Mouse (Mus musculus) midbrain, embryonic 11.5 days (tissue): ENCODE measurements around the gene Shroom1. TPM values are rescaled to one million over a fixed set of nuclear protein-coding genes. Genes with fewer than 3 reads are reported as not detected.

Experiments used
- ATAC-seq: fragments of 200-750 bp; cut with Nextera tagmentation; 2 replicates; pipeline ENCODE4 v1.8.0; 2017; ENCODE audit warnings: moderate TSS enrichment, moderate library complexity; ENCODE audit not compliant: low FRiP score
- DNase-seq: peaks from one replicate; pipeline ENCODE4 v3.0.0; 2015; ENCODE audit warnings: low spot score; ENCODE audit errors: missing footprints
- H3K27ac ChIP-seq: fragments of 300-500 bp; sonication (generic); 2 replicates; pipeline ENCODE4 v1.5.1; 2014; ENCODE audit warnings: low read depth, low read length
- H3K27me3 ChIP-seq: fragments of 300-500 bp; sonication (generic); 2 replicates; pipeline ENCODE4 v1.6.1; 2014; ENCODE audit warnings: mild to moderate bottlenecking, low read length, moderate library complexity, mixed read lengths; ENCODE audit not compliant: control insufficient read depth, insufficient read depth
- H3K36me3 ChIP-seq: fragments of 300-500 bp; sonication (generic); 2 replicates; pipeline ENCODE4 v1.6.1; 2014; ENCODE audit warnings: mild to moderate bottlenecking, low read length, moderate library complexity, mixed read lengths; ENCODE audit not compliant: control insufficient read depth, insufficient read depth
- H3K4me1 ChIP-seq: fragments of 300-500 bp; sonication (generic); 2 replicates; pipeline ENCODE4 v1.6.1; 2014; ENCODE audit warnings: low read length; ENCODE audit not compliant: control insufficient read depth, insufficient read depth
- H3K4me2 ChIP-seq: fragments of 300-500 bp; sonication (generic); 2 replicates; pipeline ENCODE4 v1.6.1; 2014; ENCODE audit warnings: mild to moderate bottlenecking, moderate library complexity
- H3K4me3 ChIP-seq: fragments of 300-500 bp; sonication (generic); 2 replicates; pipeline ENCODE4 v1.5.1; 2014; ENCODE audit warnings: low read depth, low read length
- H3K9ac ChIP-seq: fragments of 300-500 bp; sonication (generic); 2 replicates; pipeline ENCODE4 v1.6.1; 2014; ENCODE audit warnings: low read length
- H3K9me3 ChIP-seq: fragments of 300-500 bp; sonication (generic); 2 replicates; pipeline ENCODE4 v1.6.1; 2016; ENCODE audit warnings: low read length; ENCODE audit not compliant: control insufficient read depth
- WGBS: fragments of 180-500 bp; shearing (Covaris S2); extraction: QIAGEN DNeasy Blood & Tissue Kit; methylation state at CpG from one replicate; pipeline ENCODE4 v1.1.7; 2014; 5-methylcytosine and 5-hydroxymethylcytosine counted together
- polyA plus RNA-seq: library from polyadenylated mRNA; unstranded; fragments of >200 nt; fragmentation: Nextera tagmentation; extraction: Ambion mirVana; gene quantifications from 2 replicates; pipeline ENCODE4 v1.2.1, GENCODE M21; 2014

Gene Shroom1
- polyA plus RNA-seq, 1 experiment from 2014 or later: 1.6 TPM

- ATAC-seq: no peak
- DNase-seq: no peak
- no peak overlapping the region for H3K4me2 ChIP-seq
- no peaks in the 10 kb centered on the region for H3K36me3 ChIP-seq
- H3K9ac ChIP-seq: no peak overlapping the region
- H3K27ac ChIP-seq: no peak overlapping the region
- H3K4me3 ChIP-seq: no peak overlapping the region
- 82% methylated on average over 9 of the region's 9 CpGs for WGBS
- peaks cover 59% of the 10 kb centered on the region for H3K27me3 ChIP-seq
- H3K4me1 ChIP-seq: peaks cover 12% of the 10 kb centered on the region
- peaks cover 5% of the 10 kb centered on the region; the same call in 1 of the 2 replicates for H3K9me3 ChIP-seq
These were observed 26.3 kb downstream of the Shroom1 start for GRCm38 (mm10) chr11:53483159-53483891.

GRCm38 (mm10) chr11:53485719-53486118 lies 28.7 kb downstream of the Shroom1 start:
- no peak overlapping the region for H3K27ac ChIP-seq
- H3K4me2 ChIP-seq: no peak overlapping the region
- no peak for ATAC-seq
- DNase-seq: no peak
- H3K4me3 ChIP-seq: no peak overlapping the region
- H3K9ac ChIP-seq: no peak overlapping the region
- peaks cover 5% of the 10 kb centered on the region; the same call in 1 of the 2 replicates for H3K4me1 ChIP-seq
- H3K9me3 ChIP-seq: no peaks in the 10 kb centered on the region
- H3K36me3 ChIP-seq: no peaks in the 10 kb centered on the region
- H3K27me3 ChIP-seq: peaks cover 41% of the 10 kb centered on the region
- 50% methylated on average over 3 of the region's 3 CpGs for WGBS

DNA sequence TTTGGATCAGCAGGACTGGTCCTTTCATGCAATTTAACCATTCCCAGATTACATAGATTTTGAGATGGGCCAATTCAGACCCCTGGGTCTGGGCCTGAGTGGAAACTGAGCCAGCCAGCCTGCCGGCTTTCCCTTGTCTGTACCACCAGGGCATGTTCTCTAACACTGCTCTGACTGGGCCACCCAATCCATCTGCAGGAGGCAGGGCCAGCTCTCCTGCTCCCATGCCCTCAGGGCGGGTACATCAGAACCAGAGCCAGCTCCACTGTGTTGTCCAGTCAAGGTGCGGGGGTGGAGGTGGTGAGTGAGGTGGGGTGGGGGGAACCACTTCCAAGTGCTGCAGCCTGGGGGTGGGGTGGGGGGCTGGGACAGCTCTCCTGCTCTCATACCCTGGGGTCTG lies 29.3 kb downstream of the Shroom1 start:
- Histone ChIP-seq H3K4me1 (peaks cover 6% of the 10 kb centered on the region), H3K27ac (no peak overlapping the region), H3K4me3 (no peak overlapping the region), H3K27me3 (peaks cover 35% of the 10 kb centered on the region), H3K9ac (no peak overlapping the region), H3K9me3 (no peaks in the 10 kb centered on the region), H3K36me3 (no peaks in the 10 kb centered on the region), H3K4me2 (no peak overlapping the region)
- 59% methylated on average over 3 of the region's 3 CpGs for WGBS
- ATAC-seq (no peak), DNase-seq (no peak)

GRCm38 (mm10) chr11:53486822-53487594 lies 30.0 kb downstream of the Shroom1 start:
- H3K4me2 ChIP-seq: peak overlapping the region; percentile 17
- H3K9me3 ChIP-seq: no peaks in the 10 kb centered on the region
- no peak overlapping the region for H3K27ac ChIP-seq
- H3K36me3 ChIP-seq: no peaks in the 10 kb centered on the region
- 17% methylated on average over 27 of the region's 27 CpGs for WGBS
- peak overlapping the region; percentile 5; the same call in 1 of the 2 replicates for H3K4me3 ChIP-seq
- peak; percentile 49 for ATAC-seq
- H3K27me3 ChIP-seq: peaks cover 32% of the 10 kb centered on the region
- peaks cover 13% of the 10 kb centered on the region for H3K4me1 ChIP-seq
- DNase-seq: no peak
- H3K9ac ChIP-seq: no peak overlapping the region

DNA sequence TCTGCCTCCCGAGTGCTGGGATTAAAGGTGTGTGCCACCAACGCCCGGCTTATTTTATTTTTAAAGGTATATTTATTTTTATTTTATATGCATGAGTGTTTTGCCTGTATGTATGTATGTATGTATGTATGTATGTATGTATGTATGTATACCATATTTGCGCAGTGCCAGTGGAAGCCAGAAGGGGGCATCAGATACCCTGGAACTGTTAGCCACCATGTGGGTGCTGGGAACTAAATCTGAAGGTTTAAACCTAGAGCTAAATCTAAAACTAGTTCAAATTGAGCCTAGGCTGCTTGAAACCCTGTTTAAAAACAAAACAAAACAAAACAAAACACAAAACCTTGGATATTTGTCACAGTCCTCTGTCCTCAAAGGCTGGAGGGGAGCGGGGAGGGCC lies 32.0 kb downstream of the Shroom1 start:
- H3K4me1 ChIP-seq: peaks cover 21% of the 10 kb centered on the region
- WGBS: 94% methylated on average over 5 of the region's 5 CpGs
- H3K9ac ChIP-seq: no peak overlapping the region
- peaks cover 32% of the 10 kb centered on the region for H3K27me3 ChIP-seq
- H3K36me3 ChIP-seq: no peaks in the 10 kb centered on the region
- H3K4me2 ChIP-seq: no peak overlapping the region
- DNase-seq: peak; percentile 83
- ATAC-seq: no peak
- H3K4me3 ChIP-seq: no peak overlapping the region
- no peak overlapping the region for H3K27ac ChIP-seq
- H3K9me3 ChIP-seq: no peaks in the 10 kb centered on the region

DNA sequence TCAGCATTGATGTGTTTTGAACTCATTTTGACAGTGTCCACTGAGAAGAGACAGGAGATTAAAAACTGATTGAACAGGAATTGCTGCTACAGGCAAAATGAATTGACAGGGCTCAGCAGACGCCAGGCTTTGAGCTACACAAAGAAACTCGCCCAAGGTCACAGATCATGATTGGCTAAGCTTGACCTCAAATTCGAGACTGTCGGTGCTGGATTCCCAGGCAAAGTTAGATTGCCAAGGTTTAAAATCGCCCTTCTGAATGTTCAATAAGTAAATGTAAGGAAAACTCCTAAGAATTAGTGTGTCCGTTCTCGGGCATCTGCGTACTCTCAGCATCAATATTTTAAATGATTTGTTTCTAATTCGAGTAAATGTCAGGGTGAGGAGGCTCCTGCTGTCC lies 32.4 kb downstream of the Shroom1 start:
- no peak overlapping the region for H3K9ac ChIP-seq
- WGBS: 48% methylated on average over 9 of the region's 9 CpGs
- no peaks in the 10 kb centered on the region for H3K36me3 ChIP-seq
- peaks cover 32% of the 10 kb centered on the region for H3K27me3 ChIP-seq
- peak; percentile 88 for DNase-seq
- no peak overlapping the region for H3K4me2 ChIP-seq
- H3K4me1 ChIP-seq: peaks cover 21% of the 10 kb centered on the region
- no peak overlapping the region for H3K4me3 ChIP-seq
- no peak for ATAC-seq
- H3K9me3 ChIP-seq: no peaks in the 10 kb centered on the region
- no peak overlapping the region for H3K27ac ChIP-seq

DNA sequence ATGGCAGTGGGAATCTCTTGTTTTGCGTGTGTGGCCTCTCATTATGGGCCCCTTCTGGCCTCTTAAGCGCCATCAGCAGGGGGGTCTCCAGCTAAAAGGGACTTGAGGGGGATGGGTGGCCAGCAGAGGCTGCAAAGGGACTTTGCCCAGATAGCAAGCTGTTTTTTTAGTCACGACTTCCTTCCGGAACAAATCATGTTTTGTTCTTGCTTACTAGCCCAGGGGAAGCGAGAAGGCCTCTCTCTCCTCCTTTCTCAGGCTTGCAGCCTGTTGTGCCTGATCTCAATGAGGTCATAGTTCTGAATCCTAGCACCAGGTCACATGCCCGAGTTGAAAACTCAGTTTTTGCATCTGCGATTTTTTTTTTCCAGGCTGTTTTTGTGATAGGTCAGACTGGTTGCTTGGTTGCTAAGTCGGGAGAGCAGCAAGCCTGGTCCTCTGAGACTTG lies 35.0 kb downstream of the Shroom1 start:
- peaks cover 27% of the 10 kb centered on the region for H3K4me1 ChIP-seq
- ATAC-seq: peak; percentile 76
- H3K27ac ChIP-seq: no peak overlapping the region; the same call in 1 of the 2 replicates
- WGBS: 4% methylated on average over 8 of the region's 8 CpGs
- DNase-seq: peak; percentile 94
- H3K9me3 ChIP-seq: no peaks in the 10 kb centered on the region
- no peak overlapping the region for H3K9ac ChIP-seq
- H3K36me3 ChIP-seq: no peaks in the 10 kb centered on the region
- peaks cover 24% of the 10 kb centered on the region for H3K27me3 ChIP-seq
- no peak overlapping the region for H3K4me2 ChIP-seq
- H3K4me3 ChIP-seq: no peak overlapping the region

DNA sequence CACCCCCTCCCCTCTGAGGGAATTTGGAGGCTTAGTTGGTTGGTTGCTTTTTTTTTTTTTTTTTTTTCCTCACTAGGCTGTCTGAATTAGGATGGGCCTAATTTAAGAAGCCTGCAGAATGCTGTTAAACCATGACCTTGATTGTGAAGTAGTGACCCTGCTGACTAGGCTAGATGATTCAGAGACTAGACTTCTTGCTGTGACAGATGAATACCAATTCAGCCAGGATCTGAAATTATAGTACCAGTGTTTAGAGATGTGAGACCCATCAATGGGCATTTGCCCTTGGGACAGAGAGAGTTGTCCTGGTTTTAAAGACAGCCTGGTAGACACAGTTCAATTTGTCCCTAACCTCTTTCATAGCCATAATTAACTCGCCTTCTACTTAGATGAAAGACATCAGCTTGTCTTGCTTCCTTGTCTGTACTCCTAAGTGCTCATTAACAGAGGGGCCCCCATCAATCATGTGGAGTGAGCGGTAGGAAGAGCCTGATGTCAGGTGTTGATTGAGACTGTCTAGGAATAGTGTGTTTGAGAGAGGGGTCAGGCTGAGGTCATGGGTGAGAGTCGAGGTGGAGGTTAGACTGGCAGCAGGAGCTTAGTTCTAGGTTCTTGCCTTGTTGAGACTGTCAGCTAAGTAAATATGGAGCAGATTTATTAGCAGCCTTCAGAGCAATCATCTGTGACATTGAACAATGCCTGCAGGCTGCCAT lies 36.4 kb downstream of the Shroom1 start:
- H3K4me3 ChIP-seq: no peak overlapping the region
- H3K4me2 ChIP-seq: no peak overlapping the region
- no peak overlapping the region for H3K27ac ChIP-seq
- H3K9ac ChIP-seq: no peak overlapping the region
- ATAC-seq (no peak), DNase-seq (peak; percentile 84)
- peaks cover 18% of the 10 kb centered on the region for H3K27me3 ChIP-seq
- H3K36me3 ChIP-seq: no peaks in the 10 kb centered on the region
- H3K4me1 ChIP-seq: peaks cover 22% of the 10 kb centered on the region
- no peaks in the 10 kb centered on the region for H3K9me3 ChIP-seq
- WGBS: 18% methylated on average over 3 of the region's 3 CpGs
